Comparison of ENCODE assay signal across 27 mouse cellular contexts in genomic region chr2:37822122-37822521, GRCm38 (mm10). TPM values are rescaled to one million over a fixed set of nuclear protein-coding genes. Genes with fewer than 3 reads are reported as not detected.
DNase-seq lines count a peak whose midpoint lies in the region; ATAC-seq and TF ChIP-seq lines count a peak whose summit lies in the region.
"Had no signal": no experiment of that assay in that cellular context is flagged by ENCODE, and none has a peak within 500 bp of the region (broad histone marks: within the 10 kb centered on the region; RNA-seq: fewer than 3 reads in every experiment).

No protein-coding gene starts in this region.

- H3K27me3 ChIP-seq in hindbrain, embryonic 13.5 days = no peaks in the 10 kb centered on the region
- H3K27me3 ChIP-seq in hindbrain, embryonic 16.5 days (replicated peaks; ENCODE audit: control insufficient read depth, insufficient read depth, low read length) = no peaks in the 10 kb centered on the region
- no peaks in the 10 kb centered on the region for H3K27me3 ChIP-seq in neural tube, embryonic 13.5 days
- H3K27me3 ChIP-seq in midbrain, embryonic 15.5 days (replicated peaks) = no peaks in the 10 kb centered on the region
- no peaks in the 10 kb centered on the region for H3K27me3 ChIP-seq in lung, postnatal 0 days (replicated peaks; ENCODE audit: insufficient read depth, low read length)
- H3K27me3 ChIP-seq: embryonic facial prominence, embryonic 15.5 days; forebrain, embryonic 13.5 days; limb, embryonic 12.5 days; lung, embryonic 15.5 days; megakaryocyte, embryonic 14.5 days had no signal

- H3K4me3 ChIP-seq in hindbrain, embryonic 13.5 days = no peak overlapping the region
- H3K4me3 ChIP-seq in hindbrain, embryonic 16.5 days (ENCODE audit: low read length) = no peak overlapping the region
- no peak overlapping the region for H3K4me3 ChIP-seq in neural tube, embryonic 13.5 days
- no peak overlapping the region for H3K4me3 ChIP-seq in midbrain, embryonic 15.5 days
- H3K4me3 ChIP-seq in lung, postnatal 0 days (ENCODE audit: low read depth, low read length) = no peak overlapping the region
- H3K4me3 ChIP-seq: embryonic facial prominence, embryonic 15.5 days; forebrain, embryonic 13.5 days; gastrocnemius, adult 2 months; limb, embryonic 12.5 days; lung, embryonic 15.5 days; megakaryocyte, embryonic 14.5 days had no signal

- ATAC-seq in hindbrain, embryonic 13.5 days (ENCODE audit: low FRiP score) = no peak
- ATAC-seq in hindbrain, embryonic 16.5 days = no peak
- ATAC-seq in neural tube, embryonic 13.5 days (ENCODE audit: low read depth) = no peak
- no peak for ATAC-seq in midbrain, embryonic 15.5 days (replicated peaks)
- ATAC-seq in lung, postnatal 0 days = no peak
- ATAC-seq: CD4-positive, CD25-positive, alpha-beta regulatory T cell, adult 4 months; forebrain, embryonic 13.5 days; inflammation-experienced regulatory T-cells, adult 6 months had no signal

- 59% methylated on average over 5 of the region's 5 CpGs for WGBS in hindbrain, embryonic 13.5 days
- 52% methylated on average over 5 of the region's 5 CpGs for WGBS in hindbrain, embryonic 16.5 days
- 44% methylated on average over 5 of the region's 5 CpGs for WGBS in neural tube, embryonic 13.5 days
- WGBS in midbrain, embryonic 15.5 days = 45% methylated on average over 5 of the region's 5 CpGs
- WGBS in lung, postnatal 0 days = 74% methylated on average over 5 of the region's 5 CpGs

- no peaks in the 10 kb centered on the region for H3K36me3 ChIP-seq in hindbrain, embryonic 13.5 days
- H3K36me3 ChIP-seq in hindbrain, embryonic 16.5 days (ENCODE audit: control insufficient read depth, insufficient read depth, low read length) = no peaks in the 10 kb centered on the region
- H3K36me3 ChIP-seq in neural tube, embryonic 13.5 days = no peaks in the 10 kb centered on the region
- no peaks in the 10 kb centered on the region for H3K36me3 ChIP-seq in midbrain, embryonic 15.5 days (replicated peaks)
- no peaks in the 10 kb centered on the region for H3K36me3 ChIP-seq in lung, postnatal 0 days (ENCODE audit: insufficient read depth, low read length)
- H3K36me3 ChIP-seq: embryonic facial prominence, embryonic 15.5 days; limb, embryonic 12.5 days; lung, embryonic 15.5 days had no signal

- intact Hi-C loops in left cerebral cortex, postnatal 14 days (cut with DNase I) = loop anchor here (5.0 kb wide), 1 partner anchor 85 kb away; no protein-coding TSS in a partner anchor

- H3K4me1 ChIP-seq in hindbrain, embryonic 13.5 days (replicated peaks) = peaks cover 49% of the 10 kb centered on the region
- H3K4me1 ChIP-seq in hindbrain, embryonic 16.5 days (ENCODE audit: control insufficient read depth, insufficient read depth, low read depth, low read length) = peaks cover 14% of the 10 kb centered on the region
- peaks cover 56% of the 10 kb centered on the region for H3K4me1 ChIP-seq in neural tube, embryonic 13.5 days (replicated peaks)
- peaks cover 35% of the 10 kb centered on the region for H3K4me1 ChIP-seq in midbrain, embryonic 15.5 days
- H3K4me1 ChIP-seq in lung, postnatal 0 days (ENCODE audit: insufficient read depth, low read depth, low read length) = no peaks in the 10 kb centered on the region
- H3K4me1 ChIP-seq: lung, embryonic 15.5 days had no signal

- no peak for DNase-seq in neural tube, embryonic 10.5 days (ENCODE audit: extremely low spot score, low spot score)
- DNase-seq in lung, postnatal 0 days (ENCODE audit: low spot score) = no peak
- no peak for DNase-seq in left cerebral cortex, postnatal 14 days (ENCODE audit: low spot score in 2 of 2)
- DNase-seq: adrenal gland, postnatal 14 days; cerebellum, adult 2 months; cerebellum, postnatal 14 days; gastrocnemius, adult 2 months; gastrocnemius, postnatal 36 days; heart, adult 18-20 months; heart, postnatal 36 days; kidney, adult 11 months; kidney, postnatal 14 days; layer of hippocampus, adult 9-11 months; lung, postnatal 36 days had no signal

- no peak for TF ChIP-seq CTCF in lung, postnatal 0 days (IDR thresholded peaks at IDR 0.05)

- peak overlapping the region; percentile 80 for H3K27ac ChIP-seq in hindbrain, embryonic 13.5 days
- no peak overlapping the region for H3K27ac ChIP-seq in hindbrain, embryonic 16.5 days (ENCODE audit: low read depth, low read length)
- H3K27ac ChIP-seq in neural tube, embryonic 13.5 days (replicated peaks) = peak overlapping the region; percentile 79
- 0 out of 2 replicates have a peak overlapping the region, but pooled peaks have one; percentile 20 for H3K27ac ChIP-seq in midbrain, embryonic 15.5 days
- no peak overlapping the region for H3K27ac ChIP-seq in lung, postnatal 0 days (ENCODE audit: low read length)
- H3K27ac ChIP-seq: embryonic facial prominence, embryonic 15.5 days; forebrain, embryonic 13.5 days; gastrocnemius, adult 2 months; limb, embryonic 12.5 days; lung, embryonic 15.5 days had no signal

- H3K9me3 ChIP-seq in hindbrain, embryonic 13.5 days = no peaks in the 10 kb centered on the region
- H3K9me3 ChIP-seq in hindbrain, embryonic 16.5 days (ENCODE audit: control insufficient read depth, low read length) = no peaks in the 10 kb centered on the region
- no peaks in the 10 kb centered on the region for H3K9me3 ChIP-seq in neural tube, embryonic 13.5 days
- H3K9me3 ChIP-seq in midbrain, embryonic 15.5 days = no peaks in the 10 kb centered on the region
- no peaks in the 10 kb centered on the region for H3K9me3 ChIP-seq in lung, postnatal 0 days (ENCODE audit: low read length)
- H3K9me3 ChIP-seq: embryonic facial prominence, embryonic 15.5 days; forebrain, embryonic 13.5 days; limb, embryonic 12.5 days; lung, embryonic 15.5 days; megakaryocyte, embryonic 14.5 days had no signal

- TF ChIP-seq EP300 in lung, postnatal 0 days (IDR thresholded peaks at IDR 0.05) = no peak

- peak overlapping the region; percentile 29; the same call in 1 of the 2 replicates for H3K9ac ChIP-seq in hindbrain, embryonic 13.5 days
- no peak overlapping the region for H3K9ac ChIP-seq in hindbrain, embryonic 16.5 days (ENCODE audit: low read depth, low read length)
- peak overlapping the region; percentile 32; the same call in 1 of the 2 replicates for H3K9ac ChIP-seq in neural tube, embryonic 13.5 days
- H3K9ac ChIP-seq in midbrain, embryonic 15.5 days = no peak overlapping the region
- H3K9ac ChIP-seq in lung, postnatal 0 days (replicated peaks; ENCODE audit: low read depth) = no peak overlapping the region
- H3K9ac ChIP-seq: embryonic facial prominence, embryonic 15.5 days; forebrain, embryonic 13.5 days; limb, embryonic 12.5 days; lung, embryonic 15.5 days had no signal

- no peak overlapping the region for H3K4me2 ChIP-seq in hindbrain, embryonic 13.5 days
- no peak overlapping the region for H3K4me2 ChIP-seq in hindbrain, embryonic 16.5 days (ENCODE audit: low read length)
- no peak overlapping the region for H3K4me2 ChIP-seq in neural tube, embryonic 13.5 days
- H3K4me2 ChIP-seq in midbrain, embryonic 15.5 days = no peak overlapping the region
- no peak overlapping the region for H3K4me2 ChIP-seq in lung, postnatal 0 days (replicated peaks; ENCODE audit: low read depth, low read length)
- H3K4me2 ChIP-seq: embryonic facial prominence, embryonic 15.5 days; forebrain, embryonic 13.5 days; heart, embryonic 11.5 days; limb, embryonic 12.5 days; liver, embryonic 11.5 days; lung, embryonic 15.5 days had no signal

RNA-seq across cellular contexts. Expression of gene Crb2, which starts 46.1 kb away (rescaled TPM):
- 6.8 and 7.5 TPM in 2 replicates for polyA plus RNA-seq in hindbrain, embryonic 13.5 days (2015; fragmentation: Nextera tagmentation; extraction: Ambion mirVana)
- polyA plus RNA-seq in hindbrain, embryonic 16.5 days (2015; fragmentation: Nextera tagmentation; extraction: Ambion mirVana) = 3.7 and 4.5 TPM in 2 replicates
- polyA plus RNA-seq in neural tube, embryonic 13.5 days (2015; fragmentation: Nextera tagmentation; extraction: Ambion mirVana) = 4.6 and 4.8 TPM in 2 replicates
- 5.6 and 6.4 TPM in 2 replicates for polyA plus RNA-seq in midbrain, embryonic 15.5 days (2015; fragmentation: Nextera tagmentation; extraction: Ambion mirVana)
- polyA plus RNA-seq in lung, postnatal 0 days (2015; fragmentation: Nextera tagmentation; extraction: Ambion mirVana) = 0.39 and 0.40 TPM in 2 replicates
- 1 to 10 TPM; 5.2 to 5.6 TPM for total RNA-seq in left cerebral cortex, postnatal 14 days (2021)
- total RNA-seq: gastrocnemius, adult 2 months had no signal
- polyA plus RNA-seq: inflammation-experienced regulatory T-cells, adult 6 months had no signal

Comparison
In these comparisons a context has a peak if more than half of its experiments do, and no peak if none do; other contexts are left out.
1. H3K27ac ChIP-seq: peak in hindbrain, embryonic 13.5 days (single experiment), neural tube, embryonic 13.5 days (single experiment) and midbrain, embryonic 15.5 days (single experiment); none in hindbrain, embryonic 16.5 days (single experiment) and lung, postnatal 0 days (single experiment).
2. H3K9ac ChIP-seq: peak in hindbrain, embryonic 13.5 days (single experiment) and neural tube, embryonic 13.5 days (single experiment); none in hindbrain, embryonic 16.5 days (single experiment), midbrain, embryonic 15.5 days (single experiment) and lung, postnatal 0 days (single experiment).